Mouse (Mus musculus) hindbrain, embryonic 15.5 days (tissue): ENCODE measurements around the gene Gm29609. TPM values are rescaled to one million over a fixed set of nuclear protein-coding genes. Genes with fewer than 3 reads are reported as not detected.

ENCODE experiments used
- polyA plus RNA-seq: library from polyadenylated mRNA; unstranded; fragments of >200 nt; fragmentation: Nextera tagmentation; extraction: Ambion mirVana; gene quantifications from 2 replicates; pipeline ENCODE4 v1.2.1, GENCODE M21; 2015

The Gm29609 gene
- polyA plus RNA-seq, 1 experiment from 2014 or later: 2.7 TPM

Other genes starting within 250 kb of the Gm29609 start
- gene Cgref1, start 234.3 kb downstream of the Gm29609 start, polyA plus RNA-seq: 67.3 and 68.4 TPM in 2 replicates
- gene Preb, start 219.6 kb downstream of the Gm29609 start, polyA plus RNA-seq: 103 and 124 TPM in 2 replicates
- gene Tcf23, start 211.2 kb downstream of the Gm29609 start, polyA plus RNA-seq: not detected in 2 replicates
- 161 and 176 TPM in 2 replicates for gene Atraid, start 131.6 kb downstream of the Gm29609 start, polyA plus RNA-seq
- gene Slc5a6, start 131.0 kb downstream of the Gm29609 start, polyA plus RNA-seq: 26.1 and 26.3 TPM in 2 replicates
- gene Cad, start 125.1 kb downstream of the Gm29609 start, polyA plus RNA-seq: 15.7 and 16.9 TPM in 2 replicates
- gene Dnajc5g, start 73.6 kb downstream of the Gm29609 start, polyA plus RNA-seq: not detected in 2 replicates
- 36.2 and 46.7 TPM in 2 replicates for gene Slc30a3, start 71.7 kb downstream of the Gm29609 start, polyA plus RNA-seq
- not detected in 2 replicates for gene Trim54, start 63.2 kb downstream of the Gm29609 start, polyA plus RNA-seq
- not detected in 2 replicates for gene Ucn, start 41.1 kb downstream of the Gm29609 start, polyA plus RNA-seq
- gene Mpv17, start 25.7 kb downstream of the Gm29609 start, polyA plus RNA-seq: 54.0 and 60.1 TPM in 2 replicates
- gene Gtf3c2, start 233 bp upstream of the Gm29609 start, polyA plus RNA-seq: 62.9 and 67.1 TPM in 2 replicates
- 115 and 118 TPM in 2 replicates for gene Snx17, start 13.3 kb upstream of the Gm29609 start, polyA plus RNA-seq
- 76.1 and 86.9 TPM in 2 replicates for gene Eif2b4, start 13.5 kb upstream of the Gm29609 start, polyA plus RNA-seq
- 16.2 and 17.4 TPM in 2 replicates for gene Zfp513, start 22.4 kb upstream of the Gm29609 start, polyA plus RNA-seq
- gene Ppm1g, start 40.8 kb upstream of the Gm29609 start, polyA plus RNA-seq: 171 and 182 TPM in 2 replicates
- 163 and 171 TPM in 2 replicates for gene Nrbp1, start 61.0 kb upstream of the Gm29609 start, polyA plus RNA-seq
- 0.63 and 1.4 TPM in 2 replicates for gene Gm9970, start 61.3 kb upstream of the Gm29609 start, polyA plus RNA-seq
- 2.6 and 3.6 TPM in 2 replicates for gene Krtcap3, start 71.8 kb upstream of the Gm29609 start, polyA plus RNA-seq
- 31.5 and 40.0 TPM in 2 replicates for gene Ift172, start 111.2 kb upstream of the Gm29609 start, polyA plus RNA-seq
- gene Fndc4, start 116.2 kb upstream of the Gm29609 start, polyA plus RNA-seq: 103 and 114 TPM in 2 replicates
- 0.19 and 0.24 TPM in 2 replicates for gene Gckr, start 117.5 kb upstream of the Gm29609 start, polyA plus RNA-seq